Mouse (Mus musculus): ENCODE measurements around the gene Iqcf6. TPM values are rescaled to one million over a fixed set of nuclear protein-coding genes. Genes with fewer than 3 reads are reported as not detected.

Iqcf6 gene
- total RNA-seq, 2 experiments from 2014 or later, result not detected

DNA sequence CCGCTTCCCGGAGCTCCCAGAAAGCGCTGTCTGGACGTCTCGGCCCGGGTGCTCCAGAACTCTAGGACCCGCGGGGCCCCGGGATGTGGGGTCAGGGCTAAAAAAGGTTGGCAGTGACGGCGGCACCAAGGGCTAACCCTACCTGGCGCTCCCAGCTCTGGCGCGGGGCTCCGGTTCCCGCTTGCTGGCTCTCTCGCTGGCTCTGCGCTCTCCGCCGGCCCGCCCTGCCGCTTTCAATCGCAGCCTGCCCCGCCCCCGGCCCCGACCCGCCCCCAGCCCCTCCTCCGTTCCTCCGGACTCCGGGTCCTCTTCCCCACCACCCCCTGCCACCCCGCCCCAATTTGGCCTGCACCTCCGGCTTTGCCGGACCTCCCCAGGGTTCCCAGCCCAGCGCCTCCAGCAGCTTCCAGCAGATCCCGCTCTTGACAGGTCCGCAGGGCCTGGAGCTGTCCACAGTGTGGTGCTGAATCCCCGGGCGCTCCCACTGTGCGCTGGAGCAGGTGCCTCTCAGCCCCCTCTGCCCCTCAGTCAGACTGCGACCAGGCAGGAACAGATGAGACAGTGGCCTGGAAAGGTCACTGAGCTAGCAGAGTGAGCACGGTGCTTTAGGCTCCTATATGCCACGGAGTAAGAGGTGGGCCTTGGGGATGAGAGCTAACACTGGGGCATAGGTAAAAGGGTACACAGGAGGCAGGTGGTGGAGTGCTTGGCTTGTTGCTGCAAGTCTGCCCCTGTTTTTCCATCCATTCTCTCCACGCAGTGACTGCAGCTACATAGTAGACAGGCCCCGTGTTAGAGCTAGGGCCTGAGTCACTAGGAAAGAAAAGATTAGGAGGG, 29.7 kb downstream of the Iqcf6 start, which contains the start of gene Grm2:
Grm2 (minus strand) TSS at position 199 of the 837 bp plus-strand sequence.
- 0 out of 2 replicates have a peak, but pooled peaks have one; percentile 21 for ATAC-seq (ENCODE audit: poor library complexity, severe bottlenecking)

DNA sequence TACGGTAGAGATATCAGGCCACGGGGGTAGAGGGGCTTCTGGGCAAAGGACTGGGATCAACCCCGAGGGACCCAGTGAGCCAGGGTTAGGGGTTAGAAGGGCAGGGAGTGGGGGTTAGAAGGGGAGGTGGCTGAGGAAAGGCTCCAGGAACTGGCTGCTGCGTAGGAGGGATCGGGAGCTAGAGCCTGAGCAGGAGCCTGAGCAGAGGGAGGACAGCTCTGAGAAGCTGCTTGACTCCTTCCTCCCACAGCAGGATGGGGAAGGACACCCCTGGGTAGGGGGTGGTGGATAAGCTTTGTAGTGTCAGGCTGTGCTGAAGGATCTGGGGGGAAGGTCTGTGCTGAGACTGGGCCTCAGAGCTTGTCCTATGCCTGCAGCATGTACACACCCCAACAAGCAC, 30.4 kb downstream of the Iqcf6 start:
- no peak for ATAC-seq (ENCODE audit: poor library complexity, severe bottlenecking)

DNA sequence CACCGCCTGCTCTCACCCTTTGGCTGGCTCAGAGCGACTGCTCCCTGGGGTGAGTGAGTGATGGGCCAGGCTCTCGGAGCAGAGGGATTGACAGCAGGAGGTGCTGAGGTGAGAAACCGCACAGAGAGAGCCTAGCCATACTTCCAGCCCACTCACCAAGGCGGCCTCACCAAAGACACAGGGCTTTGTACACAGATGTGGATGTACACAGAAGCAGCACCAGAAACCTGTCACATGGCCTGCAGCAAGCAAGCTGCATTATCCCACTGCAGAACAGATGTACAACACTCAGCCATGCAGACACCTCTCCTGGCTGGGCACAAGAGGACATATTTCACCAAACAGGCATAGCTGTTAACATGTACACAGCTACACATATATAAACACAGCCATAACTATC, 31.2 kb downstream of the Iqcf6 start:
- no peak for ATAC-seq (ENCODE audit: poor library complexity, severe bottlenecking)

DNA sequence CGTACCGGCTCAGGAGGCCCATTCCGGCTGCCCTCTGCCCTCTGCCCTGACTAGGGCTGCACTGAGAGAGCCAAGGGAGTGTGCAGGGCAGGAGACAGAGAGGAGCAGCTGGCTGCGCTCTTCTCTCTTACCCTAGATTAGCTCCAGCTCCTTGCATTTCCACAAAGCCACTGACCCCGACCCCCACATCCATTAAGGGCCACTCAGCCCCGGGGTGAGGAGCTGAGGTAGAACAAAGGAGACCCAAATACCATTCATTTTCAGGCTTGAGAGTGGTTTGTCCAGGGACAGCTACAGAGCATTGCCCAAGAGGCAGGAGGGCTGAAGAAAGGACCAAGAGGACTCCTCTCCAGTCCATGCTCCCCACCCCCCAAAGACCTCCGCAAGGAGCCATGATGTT, 33.1 kb downstream of the Iqcf6 start:
- ATAC-seq (ENCODE audit: poor library complexity, severe bottlenecking), result no peak

DNA sequence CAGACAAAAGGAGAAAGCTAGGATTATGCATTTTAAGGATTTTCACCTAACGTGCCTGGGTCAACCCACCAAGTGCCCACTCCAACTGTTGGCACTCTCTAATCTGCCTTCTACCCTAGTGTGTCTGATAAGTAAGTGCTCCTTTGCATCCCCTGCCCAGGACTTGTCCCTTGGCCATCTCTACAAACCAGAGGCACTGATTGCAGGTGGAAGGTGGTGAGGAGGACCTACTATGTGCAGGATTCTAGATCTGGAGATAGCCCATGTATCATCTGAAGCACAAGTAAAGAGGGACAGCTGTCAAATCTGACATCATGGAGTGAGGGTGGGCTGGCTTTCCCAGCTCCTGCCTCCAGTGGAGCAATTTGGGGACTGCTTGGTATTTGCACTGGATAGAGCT, 33.6 kb downstream of the Iqcf6 start:
- no peak for ATAC-seq (ENCODE audit: poor library complexity, severe bottlenecking)

DNA sequence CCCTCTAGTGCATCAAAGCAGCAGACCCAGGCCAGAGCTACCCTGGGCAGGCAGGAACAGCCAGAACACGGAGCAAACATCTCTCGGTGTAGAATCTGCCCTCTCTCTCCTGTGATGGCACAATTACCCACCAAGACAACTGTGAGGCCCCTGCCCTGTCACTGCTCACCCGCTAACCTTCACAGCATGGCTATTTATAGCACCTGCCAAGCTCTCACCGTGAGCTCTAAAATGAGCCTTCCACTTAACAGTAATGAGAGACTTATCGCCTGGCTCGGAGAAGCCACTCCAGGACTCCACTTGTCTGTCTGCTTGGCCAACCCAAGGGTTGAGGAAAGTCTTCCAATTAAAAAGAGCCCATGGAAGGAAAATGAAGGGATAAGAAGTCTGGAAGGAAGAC, 36.8 kb downstream of the Iqcf6 start:
- ATAC-seq (ENCODE audit: poor library complexity, severe bottlenecking), result no peak

DNA sequence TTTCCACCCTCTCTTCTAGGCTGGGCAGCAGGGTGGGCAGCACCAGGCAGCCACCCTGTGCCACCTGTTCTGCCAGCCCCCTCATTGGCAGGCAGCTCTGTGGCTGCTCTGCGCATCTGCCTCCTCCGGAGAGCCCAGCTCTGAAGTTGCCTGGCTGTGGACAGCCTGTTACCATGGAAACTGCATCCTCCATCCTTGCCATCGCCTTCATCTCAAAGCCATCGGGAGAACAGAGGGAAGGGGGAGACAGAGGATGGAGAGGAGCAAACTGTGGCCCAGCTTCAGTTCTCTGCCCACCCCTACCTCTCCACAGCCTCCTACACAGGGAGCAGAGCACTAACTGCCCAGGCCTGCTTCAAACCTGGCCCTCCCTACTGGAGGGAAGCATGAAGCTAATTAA, 38.1 kb downstream of the Iqcf6 start:
- ATAC-seq (ENCODE audit: poor library complexity, severe bottlenecking), result no peak

DNA sequence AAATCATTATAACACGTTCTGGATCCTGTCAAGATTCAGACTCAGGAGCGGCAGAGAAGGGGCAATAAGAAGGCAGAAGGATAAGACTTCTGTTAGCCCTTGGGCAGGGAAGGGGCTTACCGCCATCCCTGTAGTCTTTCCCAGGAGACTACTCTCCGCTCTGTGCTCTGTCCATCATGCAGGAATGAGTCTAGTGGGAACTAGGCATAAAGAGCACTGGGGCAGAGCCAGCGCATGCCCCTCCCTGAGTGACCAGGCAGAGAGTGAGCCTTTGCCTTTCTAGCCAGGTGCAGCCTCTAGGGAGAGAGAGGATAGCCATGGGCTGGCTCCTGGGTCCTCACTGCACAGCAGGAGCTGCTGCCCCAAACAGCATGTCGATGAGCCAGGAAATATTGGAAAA, 38.5 kb downstream of the Iqcf6 start:
- no peak for ATAC-seq (ENCODE audit: poor library complexity, severe bottlenecking)

DNA sequence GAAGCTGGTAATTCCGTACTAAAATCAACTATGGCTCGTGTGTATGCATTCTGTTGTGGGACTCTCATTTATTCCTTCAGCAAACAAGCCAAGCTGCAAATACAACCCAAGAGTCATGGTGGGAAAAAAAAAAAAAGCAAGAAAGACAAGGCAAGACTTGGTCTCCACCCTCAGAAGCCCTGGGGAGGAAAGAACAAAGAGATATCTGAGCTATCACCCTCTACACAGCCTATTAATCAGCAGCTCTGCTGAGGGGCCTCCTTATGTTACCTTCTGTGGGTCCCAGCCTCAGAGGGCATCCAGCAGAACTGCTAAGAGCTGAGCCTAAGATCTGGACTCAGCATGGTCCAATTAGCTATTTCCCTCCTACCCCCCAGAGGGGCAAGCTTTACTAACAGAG, 47.5 kb downstream of the Iqcf6 start:
- no peak for ATAC-seq (ENCODE audit: poor library complexity, severe bottlenecking)

DNA sequence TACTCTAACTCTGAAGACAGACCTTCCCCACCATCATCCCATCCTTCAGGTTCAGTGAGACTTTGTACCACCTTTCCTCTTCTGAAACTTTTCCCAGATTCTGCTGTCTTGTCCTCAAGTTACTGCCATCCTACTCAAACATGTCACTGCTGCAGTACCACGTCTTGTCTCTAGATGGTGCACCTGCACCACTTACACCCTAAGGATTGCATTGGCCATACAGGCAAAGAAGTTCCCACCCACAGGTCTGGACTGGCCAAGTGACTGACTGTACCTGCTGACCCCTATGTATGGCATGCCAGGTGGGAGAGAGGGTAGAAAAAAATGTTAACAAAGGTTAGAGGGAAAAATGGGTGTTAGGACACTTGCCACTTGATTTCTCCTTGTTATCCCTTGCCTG, 49.1 kb downstream of the Iqcf6 start:
- peak; percentile 96 for ATAC-seq (ENCODE audit: poor library complexity, severe bottlenecking)

DNA sequence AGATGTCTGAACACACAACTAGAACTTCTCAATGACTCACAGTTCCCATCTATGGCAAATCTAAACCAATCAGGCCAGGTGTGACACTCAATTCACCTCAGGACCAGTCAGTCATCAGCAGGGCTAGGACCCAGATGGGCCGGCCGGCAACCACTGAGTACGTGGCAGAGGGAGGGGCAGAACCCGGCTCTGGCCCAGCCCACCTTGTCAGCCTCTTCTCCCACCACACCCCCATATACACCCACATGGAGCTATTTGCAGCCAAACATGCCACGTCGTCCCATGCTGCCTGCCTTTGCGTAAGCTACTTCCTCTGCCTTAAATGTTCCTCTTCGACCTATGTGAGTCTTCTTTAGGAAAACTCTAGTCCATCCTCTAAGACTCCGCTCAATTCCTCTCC, 49.6 kb downstream of the Iqcf6 start:
- ATAC-seq (ENCODE audit: poor library complexity, severe bottlenecking), result no peak

DNA sequence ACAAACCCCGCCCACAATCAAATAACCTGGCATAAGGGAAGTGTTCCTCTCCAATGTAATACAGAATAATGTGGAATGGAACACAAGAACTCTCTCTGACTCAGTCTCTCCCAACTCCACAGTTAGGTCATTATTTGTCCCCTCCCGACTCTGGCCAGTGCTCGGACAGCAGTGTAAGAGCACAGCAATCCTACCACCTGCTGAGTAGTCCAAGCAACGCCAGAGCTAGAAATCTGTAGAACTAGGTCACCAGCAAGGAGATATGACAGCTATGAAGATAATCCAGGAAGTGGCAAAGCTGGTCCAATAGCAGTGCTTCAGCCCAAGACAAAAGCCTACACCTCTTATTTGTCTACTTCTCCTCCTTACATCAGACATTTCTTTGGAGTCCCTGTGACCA, 50.2 kb downstream of the Iqcf6 start:
- no peak for ATAC-seq (ENCODE audit: poor library complexity, severe bottlenecking)

Other genes with a start within 250 kb of the Iqcf6 start
- gene Rpl29, start 197.1 kb upstream of the Iqcf6 start, total RNA-seq (2015), result 1,974 and 2,078 TPM in 2 replicates
- gene Rpl29, start 197.1 kb upstream of the Iqcf6 start, total RNA-seq (2017), result 1,150 and 1,200 TPM in 2 replicates
- 1.4 and 4.8 TPM in 2 replicates for gene Acy1, start 188.3 kb upstream of the Iqcf6 start, total RNA-seq (2015)
- gene Acy1, start 188.3 kb upstream of the Iqcf6 start, total RNA-seq (2017), result 3.5 and 4.8 TPM in 2 replicates
- gene Abhd14b, start 179.1 kb upstream of the Iqcf6 start, total RNA-seq (2015), result 7.7 and 8.2 TPM in 2 replicates
- 2.9 and 3.2 TPM in 2 replicates for gene Abhd14b, start 179.1 kb upstream of the Iqcf6 start, total RNA-seq (2017)
- gene Abhd14a, start 178.9 kb upstream of the Iqcf6 start, total RNA-seq (2015), result 3.2 and 3.9 TPM in 2 replicates
- gene Abhd14a, start 178.9 kb upstream of the Iqcf6 start, total RNA-seq (2017), result 2.2 and 4.2 TPM in 2 replicates
- 1.5 and 2.9 TPM in 2 replicates for gene Pcbp4, start 173.3 kb upstream of the Iqcf6 start, total RNA-seq (2015)
- 2.4 and 4.0 TPM in 2 replicates for gene Pcbp4, start 173.3 kb upstream of the Iqcf6 start, total RNA-seq (2017)
- gene Gpr62, start 160.6 kb upstream of the Iqcf6 start, total RNA-seq (2015), result not detected in 2 replicates
- not detected in 2 replicates for gene Gpr62, start 160.6 kb upstream of the Iqcf6 start, total RNA-seq (2017)
- 3.6 and 6.3 TPM in 2 replicates for gene Rrp9, start 150.6 kb upstream of the Iqcf6 start, total RNA-seq (2015)
- gene Rrp9, start 150.6 kb upstream of the Iqcf6 start, total RNA-seq (2017), result 10.0 and 16.0 TPM in 2 replicates
- 14.3 and 19.2 TPM in 2 replicates for gene Parp3, start 149.6 kb upstream of the Iqcf6 start, total RNA-seq (2015)
- gene Parp3, start 149.6 kb upstream of the Iqcf6 start, total RNA-seq (2017), result 26.7 and 29.7 TPM in 2 replicates
- gene Iqcf1, start 126.6 kb upstream of the Iqcf6 start, total RNA-seq (2015), result not detected in 2 replicates
- not detected in 2 replicates for gene Iqcf1, start 126.6 kb upstream of the Iqcf6 start, total RNA-seq (2017)
- not detected in 2 replicates for gene Iqcf5, start 112.0 kb upstream of the Iqcf6 start, total RNA-seq (2015)
- gene Iqcf5, start 112.0 kb upstream of the Iqcf6 start, total RNA-seq (2017), result not detected in 2 replicates
- gene Iqcf3, start 65.0 kb upstream of the Iqcf6 start, total RNA-seq (2015), result not detected in 2 replicates
- gene Iqcf3, start 65.0 kb upstream of the Iqcf6 start, total RNA-seq (2017), result not detected in 2 replicates
- not detected in 2 replicates for gene Iqcf4, start 55.6 kb upstream of the Iqcf6 start, total RNA-seq (2015)
- not detected in 2 replicates for gene Iqcf4, start 55.6 kb upstream of the Iqcf6 start, total RNA-seq (2017)
- not detected in 2 replicates for gene Grm2, start 29.5 kb downstream of the Iqcf6 start, total RNA-seq (2015)
- not detected in 2 replicates for gene Grm2, start 29.5 kb downstream of the Iqcf6 start, total RNA-seq (2017)
- 9.6 and 14.1 TPM in 2 replicates for gene Tex264, start 59.3 kb downstream of the Iqcf6 start, total RNA-seq (2015)
- 16.3 and 18.3 TPM in 2 replicates for gene Tex264, start 59.3 kb downstream of the Iqcf6 start, total RNA-seq (2017)
- gene Rad54l2, start 162.6 kb downstream of the Iqcf6 start, total RNA-seq (2015), result 5.5 and 6.5 TPM in 2 replicates
- 6.3 and 14.4 TPM in 2 replicates for gene Rad54l2, start 162.6 kb downstream of the Iqcf6 start, total RNA-seq (2017)
- gene Dcaf1, start 195.3 kb downstream of the Iqcf6 start, total RNA-seq (2015), result 15.3 and 15.5 TPM in 2 replicates
- gene Dcaf1, start 195.3 kb downstream of the Iqcf6 start, total RNA-seq (2017), result 11.8 and 31.3 TPM in 2 replicates

All from megakaryocyte, adult 5-6 weeks (primary cell).